Mouse (Mus musculus): ENCODE measurements around the gene Rbm12.
A peak's percentile ranks its signal among the peaks of the same experiment; 100 is the strongest.

Gene Rbm12

GRCm38 (mm10) chr2:156079674-156080073 is 32.1 kb downstream of the Rbm12 start:
- DNase-seq (ENCODE audit: low spot score in 2 of 2), result no peak

GRCm38 (mm10) chr2:156079183-156079560 is 32.6 kb downstream of the Rbm12 start:
- DNase-seq (ENCODE audit: low spot score in 2 of 2), result no peak

- DNase-seq (ENCODE audit: low spot score in 2 of 2), result no peak
Measured at GRCm38 (mm10) chr2:156078421-156079182, 33.2 kb downstream of the Rbm12 start.

GRCm38 (mm10) chr2:156077461-156077860 is 34.3 kb downstream of the Rbm12 start:
- DNase-seq (ENCODE audit: low spot score in 2 of 2), result no peak

- DNase-seq (ENCODE audit: low spot score in 2 of 2), result no peak
Measured at GRCm38 (mm10) chr2:156073725-156074124, 38.1 kb downstream of the Rbm12 start.

GRCm38 (mm10) chr2:156071236-156071635 is 40.5 kb downstream of the Rbm12 start:
- DNase-seq (ENCODE audit: low spot score in 2 of 2), result no peak

GRCm38 (mm10) chr2:156067916-156068315 is 43.9 kb downstream of the Rbm12 start:
- DNase-seq (ENCODE audit: low spot score in 2 of 2), result no peak

GRCm38 (mm10) chr2:156066126-156066525 is 45.7 kb downstream of the Rbm12 start:
- no peak for DNase-seq (ENCODE audit: low spot score in 2 of 2)

- DNase-seq (ENCODE audit: low spot score in 2 of 2), result peak; percentile 55 to 74
Measured at GRCm38 (mm10) chr2:156065099-156066041, 46.4 kb downstream of the Rbm12 start, which contains the start of gene Spag4. TSS of gene Spag4 (plus strand) at chr2:156065175.

- no peak for DNase-seq (ENCODE audit: low spot score in 2 of 2)
Measured at GRCm38 (mm10) chr2:156052816-156053215, 59.0 kb downstream of the Rbm12 start, which contains the start of gene Fer1l4. TSS of gene Fer1l4 (minus strand) at chr2:156052947.

GRCm38 (mm10) chr2:156047929-156048328 is 63.8 kb downstream of the Rbm12 start:
- peak in 1 of 2 experiments; percentile 34 for DNase-seq (ENCODE audit: low spot score in 2 of 2)

- no peak for DNase-seq (ENCODE audit: low spot score in 2 of 2)
Measured at GRCm38 (mm10) chr2:156042903-156043302, 68.9 kb downstream of the Rbm12 start.

Data from thymus, postnatal 10 days (tissue).